Mouse (Mus musculus) cerebellum, adult 9-10 months (tissue): ENCODE data around the gene Slc13a4.

Source experiments
- DNase-seq: peaks from one replicate; pipeline ENCODE4 v3.0.0; 2022

Slc13a4 gene

DNA sequence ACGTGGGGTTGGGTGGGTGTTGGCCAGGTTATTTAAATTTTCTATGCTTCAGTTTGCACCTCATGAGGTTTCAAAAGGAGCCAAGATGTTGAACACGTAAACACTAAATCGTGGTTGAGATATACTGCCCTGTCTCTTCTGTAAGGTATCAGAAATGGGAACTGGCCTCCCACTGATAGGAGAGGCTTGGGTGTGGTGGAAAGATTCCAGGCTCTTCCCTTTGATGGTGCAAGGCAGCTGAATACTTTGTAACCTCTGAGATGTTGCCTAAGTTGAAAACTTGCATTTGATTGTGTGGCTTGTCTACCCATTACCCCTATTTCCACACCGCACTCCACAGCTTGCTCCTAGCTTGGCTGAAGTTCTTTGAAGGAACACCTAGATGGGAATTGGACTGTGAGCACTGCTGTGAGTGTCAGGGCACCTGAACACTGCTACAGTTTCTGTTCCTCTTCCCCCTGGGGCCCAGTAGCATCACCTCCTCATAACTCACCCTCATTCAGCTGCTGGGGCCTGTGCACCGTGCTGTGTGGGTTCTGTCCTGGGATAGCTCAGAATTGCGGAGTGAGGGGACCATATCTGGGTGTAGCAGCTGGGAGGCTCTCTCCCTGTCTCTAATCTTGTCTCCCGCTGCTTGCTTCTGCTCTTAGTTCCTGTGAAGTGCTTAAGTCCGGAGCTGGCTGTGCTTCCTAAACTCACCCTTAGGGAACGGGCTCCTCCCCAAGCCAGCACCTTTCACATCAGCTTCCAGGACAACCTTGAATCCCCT lies 53.6 kb downstream of the Slc13a4 start:
- DNase-seq, result no peak

DNA sequence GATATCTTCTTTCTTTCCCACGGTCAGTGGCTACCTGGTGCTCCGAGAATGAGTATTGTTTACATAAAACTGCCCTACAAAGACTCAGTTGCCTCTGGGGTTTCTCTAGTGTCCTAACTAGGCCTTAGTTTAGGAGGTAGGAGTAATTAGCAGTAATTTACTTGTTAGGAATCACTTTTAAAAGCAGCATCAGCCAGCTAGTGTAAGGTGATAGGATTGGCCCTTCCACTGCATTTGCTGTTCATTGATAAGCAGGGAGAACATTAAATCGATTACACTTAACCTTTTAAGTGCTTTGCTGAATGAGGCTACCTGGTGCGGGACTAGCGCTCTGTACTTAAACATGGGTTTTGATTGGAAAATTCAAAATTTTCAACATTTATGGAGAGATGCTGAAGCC lies 54.5 kb downstream of the Slc13a4 start:
- DNase-seq, result peak; percentile 14

DNA sequence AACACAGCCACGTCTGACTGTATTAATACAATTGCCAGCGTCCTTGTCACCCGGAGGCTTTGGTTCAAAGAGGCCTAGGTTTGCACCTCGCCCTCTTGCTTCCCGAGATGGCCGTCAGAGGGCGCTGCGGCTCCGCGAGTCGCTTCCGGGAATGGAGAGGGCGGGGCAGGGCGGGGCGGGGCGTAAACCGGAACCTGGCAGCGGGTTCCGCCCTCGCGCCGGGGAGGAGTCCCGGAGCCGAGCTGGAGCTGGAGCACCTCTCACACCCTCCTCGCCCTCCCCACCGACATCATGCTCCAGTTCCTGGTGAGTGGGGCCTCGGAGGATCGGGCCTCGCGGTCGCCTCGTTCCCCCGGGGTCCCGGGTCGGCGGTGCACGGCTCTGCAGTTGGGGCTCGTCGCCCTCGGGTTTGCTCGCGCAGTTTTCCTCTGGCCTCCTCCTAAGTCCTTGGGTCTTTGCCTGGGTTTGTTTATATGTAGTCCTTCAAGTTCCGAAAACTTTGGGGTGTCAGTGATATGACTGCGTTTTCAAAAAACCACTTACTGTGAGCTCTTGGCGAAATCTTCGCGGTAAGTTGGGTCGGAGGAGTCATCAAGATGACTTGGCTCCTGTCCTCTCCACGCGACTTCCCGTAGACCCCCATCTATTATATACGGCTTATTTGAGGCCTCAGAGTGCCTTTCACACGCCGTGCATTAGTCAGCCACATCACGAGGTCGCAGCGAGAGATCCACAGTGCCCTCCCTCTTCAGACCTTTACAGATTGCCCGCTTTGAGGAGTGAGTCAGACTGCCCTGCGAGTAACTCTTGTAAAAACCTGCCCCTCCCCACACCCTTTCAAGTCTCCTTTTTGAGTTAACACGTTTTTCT lies 55.2 kb downstream of the Slc13a4 start:
- DNase-seq, result peak; percentile 87

DNA sequence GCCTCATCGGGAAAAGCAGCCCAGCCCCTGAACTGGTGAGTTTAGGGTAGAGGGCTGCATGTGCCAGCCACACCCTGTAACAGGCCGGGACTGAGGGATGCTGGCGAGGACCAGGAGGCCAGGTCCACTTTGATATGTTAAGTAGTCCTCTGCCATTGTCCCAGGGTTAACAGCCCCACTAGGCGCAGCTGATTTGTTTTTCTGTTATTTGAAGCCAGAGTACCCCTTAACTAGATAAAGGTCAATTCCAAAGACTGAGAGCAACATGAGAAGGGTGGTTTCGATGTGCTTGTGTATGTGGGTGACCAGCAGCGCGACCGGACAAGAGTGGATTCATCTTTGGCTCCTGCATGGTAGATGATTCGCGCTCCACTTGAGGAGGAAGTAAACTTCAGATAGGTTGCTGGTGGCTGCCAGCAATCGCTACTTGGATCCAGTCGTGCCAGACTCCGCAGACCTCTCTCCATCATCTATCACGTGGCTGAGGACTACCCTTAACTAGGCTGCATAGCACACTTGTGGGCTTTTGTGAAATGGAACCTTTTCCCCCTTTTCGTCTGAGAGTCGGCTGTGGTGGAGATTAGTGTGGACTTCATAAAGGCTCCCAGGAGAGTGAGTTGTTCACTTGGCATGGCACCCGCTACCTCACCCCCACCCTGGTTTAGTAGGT lies 56.0 kb downstream of the Slc13a4 start:
- no peak for DNase-seq

DNA sequence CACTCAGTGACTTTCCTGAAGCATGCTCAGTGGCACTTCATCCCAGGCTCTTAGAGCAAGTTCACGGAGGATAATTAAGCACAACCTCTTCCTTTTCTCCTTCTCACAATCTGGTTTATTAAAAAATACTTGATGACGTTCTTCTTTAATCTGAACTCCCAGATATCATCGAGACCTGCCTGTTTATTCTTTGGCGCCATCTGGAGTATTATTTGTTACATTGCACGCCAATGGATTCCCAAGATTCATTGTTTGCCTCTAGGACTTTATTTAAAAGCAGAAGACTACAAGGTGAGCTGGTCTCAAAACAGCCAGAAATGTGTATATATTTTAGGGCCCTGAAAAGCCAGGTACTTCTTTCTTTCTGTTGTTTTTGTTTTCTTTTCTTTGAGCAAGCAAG lies 62.8 kb downstream of the Slc13a4 start:
- peak; percentile 47 for DNase-seq

DNA sequence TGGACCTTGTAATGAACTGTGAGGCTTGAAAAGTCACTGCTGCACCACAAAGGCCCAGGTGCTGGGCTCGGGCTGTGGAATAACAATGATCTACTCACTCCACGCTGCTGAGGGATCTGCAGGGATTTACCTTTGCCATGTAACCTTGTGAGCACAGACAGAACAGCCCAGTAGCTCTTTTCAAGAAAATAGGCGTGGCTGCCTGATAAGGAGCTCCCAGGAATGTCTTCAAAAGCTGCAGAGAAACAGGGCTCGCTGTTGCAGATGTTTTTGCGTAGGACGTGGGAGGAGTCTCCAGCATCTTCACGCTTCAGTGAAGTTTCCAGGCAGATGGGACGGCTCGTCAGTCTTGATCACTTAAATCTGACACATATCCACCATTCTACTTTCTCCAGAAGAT lies 63.9 kb downstream of the Slc13a4 start:
- DNase-seq, result no peak

DNA sequence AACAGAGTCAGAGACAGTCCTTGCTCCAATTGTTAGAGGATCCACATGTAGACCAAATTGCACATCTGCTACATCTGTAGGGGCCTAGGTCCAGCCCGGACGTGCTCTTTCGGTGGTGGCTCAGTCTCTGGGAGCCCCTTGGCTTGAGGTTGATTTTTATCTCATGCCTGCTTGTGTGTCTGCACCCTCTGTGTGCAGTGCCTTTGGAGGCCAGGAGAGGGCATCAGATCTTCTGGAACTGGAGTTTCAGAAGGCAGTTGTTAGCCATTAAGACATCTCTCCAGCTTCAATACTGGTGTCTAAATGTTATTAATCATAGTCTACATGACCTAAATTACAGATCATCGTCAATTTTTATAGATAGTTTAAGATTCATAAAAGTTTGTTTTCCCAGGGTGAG lies 64.7 kb downstream of the Slc13a4 start:
- DNase-seq, result no peak

DNA sequence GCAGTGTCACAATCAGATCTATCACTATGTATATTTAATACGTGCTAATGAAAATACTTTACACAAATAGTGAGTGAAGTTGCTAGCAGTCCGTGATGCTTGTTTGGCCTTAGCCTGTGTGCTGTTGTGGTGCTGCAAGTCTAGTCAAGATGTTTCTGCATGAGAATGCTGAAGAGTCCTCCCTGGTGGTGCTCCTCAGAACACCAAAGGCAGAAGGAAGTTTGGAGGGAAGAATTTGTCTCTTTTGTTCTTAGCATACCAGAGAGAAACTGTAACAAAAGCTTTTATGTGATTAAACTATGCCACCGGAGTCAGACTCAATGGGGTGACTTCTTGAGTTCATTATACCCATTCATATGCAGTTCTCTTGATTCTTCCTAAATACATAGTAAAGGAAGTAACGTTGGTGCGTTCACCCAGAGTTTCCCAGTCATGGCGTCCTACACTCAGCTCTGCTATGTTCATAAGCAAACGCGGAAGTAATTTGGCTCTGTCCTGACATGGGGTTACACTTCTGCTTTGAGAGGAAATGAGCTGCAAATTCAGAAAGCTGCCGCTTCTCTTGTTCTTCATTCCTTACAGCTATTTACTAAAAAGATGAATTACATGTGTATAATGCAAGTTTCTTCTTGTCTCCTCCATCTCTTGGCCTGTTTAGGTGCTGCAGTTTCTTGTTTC lies 71.7 kb downstream of the Slc13a4 start:
- no peak for DNase-seq

DNA sequence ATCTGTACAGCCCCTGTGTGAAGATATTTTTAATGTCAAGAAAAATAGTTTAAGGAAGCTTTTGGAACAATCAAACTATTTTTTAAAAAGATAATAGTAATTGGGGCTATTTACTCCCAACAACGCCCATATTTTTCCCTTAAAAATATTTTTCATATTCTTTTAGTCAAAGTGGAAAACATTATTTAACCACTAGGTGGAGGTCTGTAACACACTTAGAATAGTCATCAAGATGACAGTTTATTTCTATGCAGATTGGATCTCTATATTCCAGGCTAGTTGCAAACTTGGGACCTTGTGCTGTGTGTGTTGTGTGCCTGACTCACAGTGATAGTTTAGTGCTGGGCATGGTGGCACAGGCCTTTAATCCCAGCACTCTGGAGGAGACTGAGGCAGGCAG lies 78.5 kb downstream of the Slc13a4 start:
- DNase-seq, result no peak

DNA sequence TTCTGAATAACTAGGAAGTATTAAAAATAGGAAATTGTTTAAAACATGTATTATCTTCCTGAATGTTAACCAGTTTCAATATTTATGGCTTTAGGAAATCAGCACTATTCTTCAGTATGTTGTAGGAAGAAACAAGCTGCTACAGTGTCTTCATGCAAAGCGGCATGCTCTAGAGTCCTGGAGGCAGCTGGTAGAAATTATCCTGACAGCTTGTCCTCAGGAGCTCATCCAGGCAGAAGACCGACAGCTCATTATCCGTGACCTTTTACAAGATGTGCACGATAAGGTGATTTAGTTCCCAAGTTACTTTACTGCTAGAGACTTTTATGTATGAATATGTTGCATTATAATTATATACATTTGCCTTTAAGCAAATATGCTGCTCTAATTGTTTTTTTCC lies 82.2 kb downstream of the Slc13a4 start:
- no peak for DNase-seq
